Mouse (Mus musculus): ENCODE data around the gene Mbd3l2. TPM values are rescaled to one million over a fixed set of nuclear protein-coding genes. Genes with fewer than 3 reads are reported as not detected.
"Not testable (repeated sequence)": the region's sequence is repeated elsewhere in the genome, so short reads cannot be mapped to it uniquely, and the experiment has no call there.

Mbd3l2 gene
- total RNA-seq (2021), result not detected
- long read RNA-seq, experiment 1, result 0 reads
- long read RNA-seq, experiment 2, result 0 reads

GRCm38 (mm10) chr9:18430354-18430753, at the start of gene Mbd3l2:
Mbd3l2 (plus strand) TSS chr9:18430654.
- intact Hi-C loops (cut with DNase I), result no loop called here
- no peak for TF ChIP-seq CTCF (IDR thresholded peaks at IDR 0.05)

GRCm38 (mm10) chr9:18385782-18386181, 44.7 kb upstream of the Mbd3l2 start:
- DNase-seq (ENCODE audit: extremely low spot score in 1 of 2, low spot score in 2 of 2), result no peak
- Histone ChIP-seq H3K4me3 (no peak overlapping the region), H3K27ac (no peak overlapping the region)
- no peak for TF ChIP-seq CTCF (IDR thresholded peaks at IDR 0.05)
- intact Hi-C loops (cut with DNase I), result no loop called here

More at GRCm38 (mm10) chr9:18430354-18430753, at the start of gene Mbd3l2:
- no peak for DNase-seq (ENCODE audit: extremely low spot score in 1 of 2, low spot score in 2 of 2)
- Histone ChIP-seq H3K4me3 (no peak within 1 kb of the TSS), H3K27ac (no peak within 1 kb of the TSS)

GRCm38 (mm10) chr9:18399629-18400028, 30.8 kb upstream of the Mbd3l2 start:
- intact Hi-C loops (cut with DNase I), result no loop called here
- H3K27ac ChIP-seq, result no peak overlapping the region
- no peak overlapping the region for H3K4me3 ChIP-seq
- no peak for TF ChIP-seq CTCF (IDR thresholded peaks at IDR 0.05)
- no peak for DNase-seq (ENCODE audit: extremely low spot score in 1 of 2, low spot score in 2 of 2)

- H3K27ac ChIP-seq; intact Hi-C loops (cut with DNase I); H3K4me3 ChIP-seq; DNase-seq (ENCODE audit: extremely low spot score in 1 of 2, low spot score in 2 of 2): not testable (repeated sequence)
These were observed 27.6 kb upstream of the Mbd3l2 start, which contains the start of gene Naalad2 for GRCm38 (mm10) chr9:18402895-18403294. Naalad2 (minus strand) TSS chr9:18402995.

GRCm38 (mm10) chr9:18404118-18404517, 26.3 kb upstream of the Mbd3l2 start, which contains the start of gene Ubtfl1:
Ubtfl1 (plus strand) TSS chr9:18404418.
- no peak within 1 kb of the TSS for H3K27ac ChIP-seq
- no peak for TF ChIP-seq CTCF (IDR thresholded peaks at IDR 0.05)
- no peak for DNase-seq (ENCODE audit: extremely low spot score in 1 of 2, low spot score in 2 of 2)
- intact Hi-C loops (cut with DNase I), result no loop called here
- H3K4me3 ChIP-seq, result no peak within 1 kb of the TSS

- DNase-seq (ENCODE audit: extremely low spot score in 1 of 2, low spot score in 2 of 2); H3K27ac ChIP-seq; intact Hi-C loops (cut with DNase I); H3K4me3 ChIP-seq: not testable (repeated sequence)
These were observed 18.1 kb upstream of the Mbd3l2 start for GRCm38 (mm10) chr9:18412371-18412770.

- intact Hi-C loops (cut with DNase I), result no loop called here
- no peak for TF ChIP-seq CTCF (IDR thresholded peaks at IDR 0.05)
- Histone ChIP-seq H3K4me3 (no peak overlapping the region), H3K27ac (no peak overlapping the region)
- DNase-seq (ENCODE audit: extremely low spot score in 1 of 2, low spot score in 2 of 2), result no peak
These were observed 1.2 kb downstream of the Mbd3l2 start for GRCm38 (mm10) chr9:18431687-18432086.

- no peak for TF ChIP-seq CTCF (IDR thresholded peaks at IDR 0.05)
- no peak overlapping the region for H3K4me3 ChIP-seq
- intact Hi-C loops (cut with DNase I), result no loop called here
- no peak overlapping the region for H3K27ac ChIP-seq
- no peak for DNase-seq (ENCODE audit: extremely low spot score in 1 of 2, low spot score in 2 of 2)
These were observed 26.1 kb downstream of the Mbd3l2 start for GRCm38 (mm10) chr9:18456520-18456919.

- intact Hi-C loops (cut with DNase I), result no loop called here
- TF ChIP-seq CTCF (IDR thresholded peaks at IDR 0.05), result no peak
- no peak for DNase-seq (ENCODE audit: extremely low spot score in 1 of 2, low spot score in 2 of 2)
These were observed 36.9 kb downstream of the Mbd3l2 start for GRCm38 (mm10) chr9:18467350-18467749.

GRCm38 (mm10) chr9:18468005-18468404, 37.6 kb downstream of the Mbd3l2 start:
- no peak for TF ChIP-seq CTCF (IDR thresholded peaks at IDR 0.05)
- intact Hi-C loops (cut with DNase I), result no loop called here
- no peak overlapping the region for H3K27ac ChIP-seq
- no peak for DNase-seq (ENCODE audit: extremely low spot score in 1 of 2, low spot score in 2 of 2)
- no peak overlapping the region for H3K4me3 ChIP-seq

More at GRCm38 (mm10) chr9:18467350-18467749, 36.9 kb downstream of the Mbd3l2 start:
- Histone ChIP-seq H3K27ac (no peak overlapping the region), H3K4me3 (no peak overlapping the region)

- intact Hi-C loops (cut with DNase I), result no loop called here
These were observed 43.1 kb downstream of the Mbd3l2 start for GRCm38 (mm10) chr9:18473324-18474128.

GRCm38 (mm10) chr9:18478168-18478567, 47.7 kb downstream of the Mbd3l2 start, which contains the start of the genes Zfp558 and Mbd3l1:
Zfp558 (minus strand) TSS chr9:18478268.
Mbd3l1 (plus strand) TSS chr9:18478359.
- H3K4me3 ChIP-seq, result no peak within 1 kb of the TSS
- intact Hi-C loops (cut with DNase I), result no loop called here
- no peak for DNase-seq (ENCODE audit: extremely low spot score in 1 of 2, low spot score in 2 of 2)
- no peak within 1 kb of the TSS for H3K27ac ChIP-seq
- no peak for TF ChIP-seq CTCF (IDR thresholded peaks at IDR 0.05)

More at GRCm38 (mm10) chr9:18473324-18474128, 43.1 kb downstream of the Mbd3l2 start:
- H3K27ac ChIP-seq, result no peak overlapping the region
- peak; percentile 66 to 70 for DNase-seq (ENCODE audit: extremely low spot score in 1 of 2, low spot score in 2 of 2)
- H3K4me3 ChIP-seq, result peak overlapping the region; percentile 66
- TF ChIP-seq CTCF (IDR thresholded peaks at IDR 0.05), result peak; percentile 4

Small RNA genes within 50 kb of the gene (microRNA-seq; reads per million reads assigned to microRNA genes)
- 0 reads per million in 2 experiments for gene Gm22854

Other genes with a start within 250 kb of the Mbd3l2 start
- 100 to 1,000 TPM; 107 to 108 TPM for gene Chordc1, start 138.5 kb upstream of the Mbd3l2 start, total RNA-seq (2021)
- under 1 TPM; 0.41 to 0.63 TPM for gene Naalad2, start 27.7 kb upstream of the Mbd3l2 start, total RNA-seq (2021)
- gene Ubtfl1, start 26.2 kb upstream of the Mbd3l2 start, total RNA-seq (2021), result not detected
- gene Zfp558, start 47.6 kb downstream of the Mbd3l2 start, total RNA-seq (2021), result 1 to 10 TPM; 2.5 to 2.8 TPM
- not detected for gene Mbd3l1, start 47.7 kb downstream of the Mbd3l2 start, total RNA-seq (2021)
- not detected for gene Muc16, start 243.9 kb downstream of the Mbd3l2 start, total RNA-seq (2021)

All from left cerebral cortex, adult 2 months (tissue).